Mouse (Mus musculus): ENCODE data around the gene Arl4d. TPM values are rescaled to one million over a fixed set of nuclear protein-coding genes. Genes with fewer than 3 reads are reported as not detected.
"Not testable (repeated sequence)": the region's sequence is repeated elsewhere in the genome, so short reads cannot be mapped to it uniquely, and the experiment has no call there.

Gene Arl4d
- 4.3 and 4.4 TPM in 2 replicates for polyA plus RNA-seq (2016; fragmentation: Nextera tagmentation; extraction: Ambion mirVana)

DNA sequence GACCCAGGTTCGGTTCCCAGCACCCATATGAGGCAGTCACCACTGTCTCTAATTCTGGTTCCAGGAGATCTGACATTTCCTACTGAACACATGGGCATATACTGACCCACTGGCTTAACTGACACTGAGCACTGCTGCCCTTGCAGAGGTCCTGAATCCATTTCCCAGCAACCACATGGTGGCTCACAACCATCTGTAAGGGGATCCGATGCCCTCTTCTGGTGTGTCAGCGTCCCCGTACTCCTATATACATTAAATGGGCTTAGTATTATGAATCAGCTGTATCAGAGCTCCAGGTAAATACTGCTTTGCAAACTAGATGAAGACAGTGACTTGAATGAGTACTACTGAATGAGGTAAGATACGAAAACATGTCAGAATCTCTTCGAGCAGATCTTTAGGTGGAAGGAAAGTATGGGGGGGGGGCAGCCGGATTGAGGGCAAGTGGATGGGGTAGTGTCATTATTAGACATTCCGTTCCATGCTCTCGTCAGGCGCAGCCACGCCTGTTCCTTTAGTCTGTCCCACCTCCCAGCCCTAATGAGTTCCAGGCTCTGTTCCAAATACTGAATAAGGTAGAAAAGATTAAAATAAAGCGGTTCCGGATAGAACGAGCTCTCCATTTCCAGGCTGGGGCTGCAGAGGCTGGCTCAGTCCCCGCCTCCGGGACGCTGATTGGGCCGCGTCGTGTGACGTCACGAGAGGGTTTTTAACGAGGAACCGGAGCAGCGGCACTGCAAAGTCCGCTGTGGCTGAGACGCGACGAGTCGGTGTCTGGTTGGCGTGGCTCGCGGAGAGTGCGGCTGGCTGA, at the start of gene Arl4d:
Gene Arl4d (plus strand): TSS at position 717 of the 811 bp plus-strand sequence.
- WGBS = 8% methylated on average over 34 of the region's 34 CpGs
- H3K27me3 ChIP-seq (ENCODE audit: low read depth, poor library complexity, severe bottlenecking) = peaks cover 16% of the 10 kb centered on the region

GRCm38 (mm10) chr11:101616104-101616503, 49.2 kb upstream of the Arl4d start:
- no peaks in the 10 kb centered on the region for H3K9me3 ChIP-seq (replicated peaks)
- no peak for DNase-seq (ENCODE audit: low spot score)
- H3K4me3 ChIP-seq = no peak overlapping the region
- H3K36me3 ChIP-seq = no peaks in the 10 kb centered on the region
- peaks cover 42% of the 10 kb centered on the region for H3K4me1 ChIP-seq
- no peak overlapping the region for H3K27ac ChIP-seq (replicated peaks)
- 94% methylated on average over 8 of the region's 8 CpGs for WGBS
- H3K27me3 ChIP-seq (ENCODE audit: low read depth, poor library complexity, severe bottlenecking) = no peaks in the 10 kb centered on the region

More for the DNA sequence above, at the start of gene Arl4d:
- Histone ChIP-seq H3K9me3 (replicated peaks) (no peaks in the 10 kb centered on the region), H3K4me1 (peaks cover 36% of the 10 kb centered on the region), H3K4me3 (peak within 1 kb of the TSS; percentile 73), H3K36me3 (no peaks in the 10 kb centered on the region), H3K27ac (replicated peaks) (peak within 1 kb of the TSS; percentile 80)
- DNase-seq (ENCODE audit: low spot score) = peak; percentile 92

GRCm38 (mm10) chr11:101616948-101617767, 48.2 kb upstream of the Arl4d start:
- Histone ChIP-seq H3K36me3 (no peaks in the 10 kb centered on the region), H3K9me3 (replicated peaks) (no peaks in the 10 kb centered on the region), H3K4me1 (peaks cover 42% of the 10 kb centered on the region), H3K27me3 (ENCODE audit: low read depth, poor library complexity, severe bottlenecking) (no peaks in the 10 kb centered on the region), H3K4me3 (peak overlapping the region; percentile 43), H3K27ac (replicated peaks) (peak overlapping the region; percentile 85)
- 14% methylated on average over 18 of the region's 18 CpGs for WGBS
- peak; percentile 19 for DNase-seq (ENCODE audit: low spot score)

DNA sequence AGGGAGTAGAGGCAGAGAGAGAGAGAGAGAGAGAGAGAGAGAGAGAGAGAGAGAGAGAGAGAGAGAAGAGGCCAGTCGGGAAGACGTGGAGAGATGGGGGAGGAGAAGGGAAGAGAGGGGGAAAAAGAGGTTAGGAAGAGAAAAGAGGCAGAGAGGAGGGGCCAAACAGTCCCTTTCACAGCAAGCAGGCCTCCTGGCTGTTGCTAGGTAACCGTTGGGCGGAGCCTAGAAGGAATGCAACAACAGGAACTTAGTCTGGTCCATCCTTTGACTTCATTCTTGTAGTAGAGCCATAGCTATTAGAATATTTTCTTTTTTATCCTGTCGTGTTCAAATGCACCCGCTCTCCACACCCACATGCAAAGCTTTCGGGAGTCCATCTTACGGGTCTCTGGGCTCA, 47.5 kb upstream of the Arl4d start:
- DNase-seq (ENCODE audit: low spot score) = peak; percentile 87
- Histone ChIP-seq H3K27ac (replicated peaks) (peak overlapping the region; percentile 85), H3K9me3 (replicated peaks) (no peaks in the 10 kb centered on the region), H3K4me3 (peak overlapping the region; percentile 43), H3K27me3 (ENCODE audit: low read depth, poor library complexity, severe bottlenecking) (no peaks in the 10 kb centered on the region), H3K36me3 (no peaks in the 10 kb centered on the region), H3K4me1 (peaks cover 42% of the 10 kb centered on the region)
- WGBS = 4% methylated on average over 8 of the region's 8 CpGs

DNA sequence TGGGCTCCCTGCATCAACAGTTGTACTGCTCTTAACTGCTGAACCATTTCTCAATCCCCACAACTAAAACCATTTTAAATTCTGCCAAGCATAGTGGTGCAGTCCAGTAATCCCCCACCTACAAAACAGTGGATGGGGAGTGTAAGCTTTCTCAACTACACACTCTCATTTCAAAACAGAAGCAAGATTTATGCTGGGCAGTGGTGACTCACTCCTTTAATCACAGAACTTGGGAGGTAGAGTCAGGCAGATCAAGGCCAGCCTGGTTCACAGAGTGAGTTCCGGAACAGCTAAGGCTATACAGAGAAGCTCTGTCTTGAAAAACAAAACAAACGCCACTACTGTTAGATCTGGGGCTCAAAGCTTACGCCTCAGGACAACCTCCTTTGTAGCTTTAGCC, 46.7 kb upstream of the Arl4d start:
- H3K27me3 ChIP-seq (ENCODE audit: low read depth, poor library complexity, severe bottlenecking) = no peaks in the 10 kb centered on the region
- no peak for DNase-seq (ENCODE audit: low spot score)
- no peaks in the 10 kb centered on the region for H3K9me3 ChIP-seq (replicated peaks)
- H3K4me3 ChIP-seq = peak overlapping the region; percentile 43
- H3K36me3 ChIP-seq = no peaks in the 10 kb centered on the region
- H3K27ac ChIP-seq (replicated peaks) = peak overlapping the region; percentile 85
- 83% methylated on average over 3 of the region's 3 CpGs for WGBS
- H3K4me1 ChIP-seq = peaks cover 38% of the 10 kb centered on the region

DNA sequence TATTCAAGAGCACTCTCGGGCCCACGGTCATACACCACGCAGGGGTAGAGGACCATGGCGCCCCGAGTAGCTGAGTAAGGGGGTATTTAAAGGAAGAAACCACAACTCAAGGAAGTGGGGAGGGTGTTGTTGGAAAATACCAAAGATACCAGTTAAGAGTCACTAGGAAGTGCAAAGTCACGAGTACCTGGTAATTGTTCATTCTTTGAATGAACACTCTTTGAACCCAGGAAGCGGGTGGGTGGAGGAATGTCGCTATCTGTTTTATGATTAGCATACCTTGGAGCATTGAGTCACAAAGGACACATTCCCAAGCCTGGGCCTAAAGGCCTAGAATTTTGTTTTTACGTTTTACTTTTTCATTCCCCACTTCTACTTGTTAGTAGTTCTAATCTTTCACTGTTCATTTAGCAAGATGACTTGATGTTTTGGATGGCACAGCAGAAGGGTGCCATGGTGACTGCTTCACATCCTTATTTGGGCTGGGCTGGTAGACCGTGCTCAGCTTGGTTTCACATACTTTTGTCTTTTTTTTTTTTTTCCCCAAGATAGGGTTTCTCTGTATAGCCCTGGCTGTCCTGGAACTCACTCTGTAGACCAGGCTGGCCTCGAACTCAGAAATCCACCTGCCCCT, 45.2 kb upstream of the Arl4d start:
- not testable (repeated sequence) for H3K27me3 ChIP-seq (ENCODE audit: low read depth, poor library complexity, severe bottlenecking); H3K36me3 ChIP-seq; H3K9me3 ChIP-seq (replicated peaks); H3K4me3 ChIP-seq; H3K27ac ChIP-seq (replicated peaks); DNase-seq (ENCODE audit: low spot score)
- WGBS = 89% methylated on average over 11 of the region's 11 CpGs
- peaks cover 23% of the 10 kb centered on the region for H3K4me1 ChIP-seq

- peaks cover 21% of the 10 kb centered on the region for H3K4me1 ChIP-seq
- H3K9me3 ChIP-seq (replicated peaks) = no peaks in the 10 kb centered on the region
- H3K27me3 ChIP-seq (ENCODE audit: low read depth, poor library complexity, severe bottlenecking) = no peaks in the 10 kb centered on the region
- H3K36me3 ChIP-seq = 0 out of 2 replicates have a peak, but pooled peaks cover 7% of the 10 kb centered on the region
- DNase-seq (ENCODE audit: low spot score) = no peak
- H3K4me3 ChIP-seq = peak overlapping the region; percentile 55
- WGBS = 4% methylated on average over 8 of the region's 8 CpGs
- peak overlapping the region; percentile 98 for H3K27ac ChIP-seq (replicated peaks)
Observed at GRCm38 (mm10) chr11:101626649-101626994, 38.7 kb upstream of the Arl4d start.

- H3K4me1 ChIP-seq = peaks cover 21% of the 10 kb centered on the region
- peak within 1 kb of the TSS; percentile 70 for H3K4me3 ChIP-seq
- DNase-seq (ENCODE audit: low spot score) = peak; percentile 90
- H3K36me3 ChIP-seq = 0 out of 2 replicates have a peak, but pooled peaks cover 7% of the 10 kb centered on the region
- WGBS = under 1% methylated on average over 34 of the region's 34 CpGs
- no peaks in the 10 kb centered on the region for H3K27me3 ChIP-seq (ENCODE audit: low read depth, poor library complexity, severe bottlenecking)
- H3K27ac ChIP-seq (replicated peaks) = peak within 1 kb of the TSS; percentile 98
- no peaks in the 10 kb centered on the region for H3K9me3 ChIP-seq (replicated peaks)
Observed at GRCm38 (mm10) chr11:101626995-101627856, 38.1 kb upstream of the Arl4d start, which contains the start of gene Rdm1. Gene Rdm1 (plus strand): TSS chr11:101627195.

- no peaks in the 10 kb centered on the region for H3K27me3 ChIP-seq (ENCODE audit: low read depth, poor library complexity, severe bottlenecking)
- peak overlapping the region; percentile 70 for H3K4me3 ChIP-seq
- peak; percentile 93 for DNase-seq (ENCODE audit: low spot score)
- under 1% methylated on average over 33 of the region's 33 CpGs for WGBS
- peaks cover 21% of the 10 kb centered on the region for H3K4me1 ChIP-seq
- H3K36me3 ChIP-seq = peaks cover 9% of the 10 kb centered on the region; the same call in 1 of the 2 replicates
- peak overlapping the region; percentile 98 for H3K27ac ChIP-seq (replicated peaks)
- no peaks in the 10 kb centered on the region for H3K9me3 ChIP-seq (replicated peaks)
Observed at GRCm38 (mm10) chr11:101627857-101628559, 37.3 kb upstream of the Arl4d start.

DNA sequence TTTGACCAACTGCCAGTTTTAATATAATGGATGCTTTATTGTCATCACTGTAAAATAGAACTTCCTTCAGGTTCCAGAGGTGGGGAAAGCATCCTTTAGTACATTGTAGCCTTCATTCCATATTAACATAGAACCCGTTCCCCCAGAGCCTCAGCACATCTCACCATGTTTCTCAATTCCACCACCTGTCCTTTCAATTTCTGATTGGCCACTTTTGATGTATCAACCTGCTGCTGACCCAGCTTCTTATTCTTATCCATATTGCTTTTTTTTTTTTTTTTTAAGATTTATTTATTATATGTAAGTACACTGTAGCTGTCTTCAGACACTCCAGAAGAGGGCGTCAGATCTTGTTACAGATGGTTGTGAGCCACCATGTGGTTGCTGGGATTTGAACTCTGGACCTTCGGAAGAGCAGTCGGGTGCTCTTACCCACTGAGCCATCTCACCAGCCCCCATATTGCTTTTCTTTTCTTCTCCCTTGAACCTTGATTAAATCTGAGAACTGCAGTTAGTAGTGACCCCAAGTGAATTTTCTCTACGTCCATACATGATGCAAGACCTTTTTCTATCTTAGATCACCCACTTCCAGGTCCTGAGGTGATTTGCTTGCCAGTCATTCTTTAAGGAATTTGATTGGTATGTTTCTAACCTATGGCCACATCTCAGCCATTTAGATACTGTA, 36.5 kb upstream of the Arl4d start:
- Histone ChIP-seq H3K4me3 (peak overlapping the region; percentile 70), H3K27ac (replicated peaks) (peak overlapping the region; percentile 98; the same call in 1 of the 2 replicates)

GRCm38 (mm10) chr11:101635660-101636059, 29.7 kb upstream of the Arl4d start:
- 81% methylated on average over 10 of the region's 10 CpGs for WGBS
- Histone ChIP-seq H3K4me3 (no peak overlapping the region), H3K4me1 (peaks cover 4% of the 10 kb centered on the region), H3K27ac (replicated peaks) (no peak overlapping the region), H3K27me3 (ENCODE audit: low read depth, poor library complexity, severe bottlenecking) (no peaks in the 10 kb centered on the region), H3K36me3 (peaks cover 35% of the 10 kb centered on the region), H3K9me3 (replicated peaks) (no peaks in the 10 kb centered on the region)
- no peak for DNase-seq (ENCODE audit: low spot score)

More for the DNA sequence above, 36.5 kb upstream of the Arl4d start:
- peaks cover 17% of the 10 kb centered on the region; the same call in 1 of the 2 replicates for H3K36me3 ChIP-seq
- 75% methylated on average over 4 of the region's 5 CpGs for WGBS
- not testable (repeated sequence) for DNase-seq (ENCODE audit: low spot score); H3K9me3 ChIP-seq (replicated peaks); H3K27me3 ChIP-seq (ENCODE audit: low read depth, poor library complexity, severe bottlenecking)
- H3K4me1 ChIP-seq = peaks cover 21% of the 10 kb centered on the region

All from midbrain, embryonic 10.5 days (tissue).